Mouse (Mus musculus) heart, embryonic 13.5 days (tissue): ENCODE results near the gene Tbc1d5. TPM values are rescaled to one million over a fixed set of nuclear protein-coding genes. Genes with fewer than 3 reads are reported as not detected.
A peak's percentile ranks its signal among the peaks of the same experiment; 100 is the strongest.

Experiments
- ATAC-seq: fragments of 200-750 bp; cut with Nextera tagmentation; 2 replicates; pipeline ENCODE4 v1.8.0; 2017; ENCODE audit warnings: moderate TSS enrichment; ENCODE audit not compliant: insufficient number of reproducible peaks, low FRiP score, low TSS enrichment; ENCODE audit errors: extremely low read depth
- H3K27ac ChIP-seq: fragments of 300-500 bp; sonication (generic); replicated peaks from 2 replicates; pipeline ENCODE4 v1.5.1; 2015; ENCODE audit warnings: moderate library complexity, mild to moderate bottlenecking, inconsistent platforms
- H3K27me3 ChIP-seq: fragments of 300-500 bp; sonication (generic); replicated peaks from 2 replicates; pipeline ENCODE4 v1.6.1; 2015; ENCODE audit warnings: mild to moderate bottlenecking, inconsistent platforms
- H3K36me3 ChIP-seq: fragments of 300-500 bp; sonication (generic); 2 replicates; pipeline ENCODE4 v1.6.1; 2015; ENCODE audit warnings: mild to moderate bottlenecking, inconsistent platforms
- H3K4me1 ChIP-seq: fragments of 300-500 bp; sonication (generic); 2 replicates; pipeline ENCODE4 v1.6.1; 2015; ENCODE audit warnings: inconsistent platforms
- H3K4me2 ChIP-seq: fragments of 300-500 bp; sonication (generic); 2 replicates; pipeline ENCODE4 v1.6.1; 2015; ENCODE audit warnings: inconsistent platforms, mild to moderate bottlenecking, moderate library complexity
- H3K4me3 ChIP-seq: fragments of 300-500 bp; sonication (generic); 2 replicates; pipeline ENCODE4 v1.5.1; 2015; ENCODE audit warnings: moderate library complexity, mild to moderate bottlenecking, inconsistent platforms
- H3K9ac ChIP-seq: fragments of 300-500 bp; sonication (generic); 2 replicates; pipeline ENCODE4 v1.6.1; 2015; ENCODE audit warnings: inconsistent platforms, mild to moderate bottlenecking, moderate library complexity
- H3K9me3 ChIP-seq: fragments of 300-500 bp; sonication (generic); 2 replicates; pipeline ENCODE4 v1.6.1; 2016; ENCODE audit warnings: inconsistent platforms
- WGBS: fragments of 180-500 bp; shearing (Covaris S2); methylation state at CpG from one replicate; pipeline ENCODE4 v1.1.7; 2015; ENCODE audit warnings: mixed read lengths; 5-methylcytosine and 5-hydroxymethylcytosine counted together
- polyA plus RNA-seq: library from polyadenylated mRNA; unstranded; fragments of >200 nt; fragmentation: Nextera tagmentation; extraction: Ambion mirVana; gene quantifications from 2 replicates; pipeline ENCODE4 v1.2.1, GENCODE M21; 2015

The Tbc1d5 gene
- polyA plus RNA-seq, 1 experiment from 2014 or later = 7.5 TPM

- Histone ChIP-seq H3K27me3 (no peaks in the 10 kb centered on the region), H3K9ac (no peak overlapping the region), H3K36me3 (no peaks in the 10 kb centered on the region), H3K4me1 (no peaks in the 10 kb centered on the region), H3K27ac (no peak overlapping the region), H3K4me2 (no peak overlapping the region), H3K4me3 (no peak overlapping the region), H3K9me3 (no peaks in the 10 kb centered on the region)
- WGBS = 77% methylated on average over 2 of the region's 2 CpGs
- no peak for ATAC-seq
Observed at GRCm38 (mm10) chr17:50791671-50792070, 387.5 kb downstream of the Tbc1d5 start.

- Histone ChIP-seq H3K27ac (no peak overlapping the region), H3K36me3 (no peaks in the 10 kb centered on the region), H3K4me1 (no peaks in the 10 kb centered on the region), H3K9me3 (no peaks in the 10 kb centered on the region), H3K27me3 (no peaks in the 10 kb centered on the region), H3K4me2 (no peak overlapping the region), H3K9ac (no peak overlapping the region), H3K4me3 (no peak overlapping the region)
- no peak for ATAC-seq
- WGBS = 76% methylated on average over 4 of the region's 4 CpGs
Observed at GRCm38 (mm10) chr17:50788835-50789234, 390.3 kb downstream of the Tbc1d5 start.

- no peak overlapping the region for H3K4me3 ChIP-seq
- no peak overlapping the region for H3K9ac ChIP-seq
- no peaks in the 10 kb centered on the region for H3K27me3 ChIP-seq
- no peaks in the 10 kb centered on the region for H3K36me3 ChIP-seq
- H3K4me1 ChIP-seq = no peaks in the 10 kb centered on the region
- ATAC-seq = no peak
- no peak overlapping the region for H3K4me2 ChIP-seq
- H3K9me3 ChIP-seq = no peaks in the 10 kb centered on the region
- WGBS = 55% methylated on average over 3 of the region's 3 CpGs
- no peak overlapping the region for H3K27ac ChIP-seq
Observed at GRCm38 (mm10) chr17:50775247-50775646, 403.9 kb downstream of the Tbc1d5 start.

GRCm38 (mm10) chr17:50764387-50764786, 414.8 kb downstream of the Tbc1d5 start:
- no peak overlapping the region for H3K4me2 ChIP-seq
- no peak for ATAC-seq
- WGBS = 91% methylated on average over 7 of the region's 7 CpGs

GRCm38 (mm10) chr17:50763407-50763806, 415.7 kb downstream of the Tbc1d5 start:
- no peak for ATAC-seq
- WGBS = 51% methylated on average over 5 of the region's 5 CpGs
- Histone ChIP-seq H3K36me3 (no peaks in the 10 kb centered on the region), H3K9ac (no peak overlapping the region), H3K27ac (no peak overlapping the region), H3K27me3 (no peaks in the 10 kb centered on the region), H3K4me2 (no peak overlapping the region), H3K9me3 (no peaks in the 10 kb centered on the region), H3K4me1 (peaks cover 31% of the 10 kb centered on the region), H3K4me3 (no peak overlapping the region)

More at GRCm38 (mm10) chr17:50764387-50764786, 414.8 kb downstream of the Tbc1d5 start:
- H3K9ac ChIP-seq = no peak overlapping the region
- H3K9me3 ChIP-seq = no peaks in the 10 kb centered on the region
- no peaks in the 10 kb centered on the region for H3K36me3 ChIP-seq
- H3K4me1 ChIP-seq = peaks cover 31% of the 10 kb centered on the region
- H3K4me3 ChIP-seq = no peak overlapping the region
- H3K27ac ChIP-seq = no peak overlapping the region
- H3K27me3 ChIP-seq = no peaks in the 10 kb centered on the region

GRCm38 (mm10) chr17:50762231-50762630, 416.9 kb downstream of the Tbc1d5 start:
- Histone ChIP-seq H3K27ac (no peak overlapping the region), H3K4me1 (peaks cover 31% of the 10 kb centered on the region), H3K9ac (no peak overlapping the region), H3K27me3 (no peaks in the 10 kb centered on the region), H3K36me3 (no peaks in the 10 kb centered on the region), H3K9me3 (no peaks in the 10 kb centered on the region), H3K4me3 (no peak overlapping the region), H3K4me2 (no peak overlapping the region)
- WGBS = 82% methylated on average over 5 of the region's 5 CpGs
- no peak for ATAC-seq

- Histone ChIP-seq H3K27me3 (no peaks in the 10 kb centered on the region), H3K27ac (peak overlapping the region; percentile 73), H3K36me3 (peaks cover 4% of the 10 kb centered on the region), H3K4me2 (peak overlapping the region; percentile 5), H3K4me1 (peaks cover 31% of the 10 kb centered on the region), H3K9ac (no peak overlapping the region), H3K4me3 (no peak overlapping the region), H3K9me3 (no peaks in the 10 kb centered on the region)
- no peak for ATAC-seq
- WGBS = 21% methylated on average over 5 of the region's 5 CpGs
Observed at GRCm38 (mm10) chr17:50761082-50761481, 418.1 kb downstream of the Tbc1d5 start.

GRCm38 (mm10) chr17:50753356-50754138, 425.6 kb downstream of the Tbc1d5 start:
- H3K27me3 ChIP-seq = no peaks in the 10 kb centered on the region
- no peak overlapping the region for H3K9ac ChIP-seq
- H3K4me1 ChIP-seq = peaks cover 16% of the 10 kb centered on the region
- H3K36me3 ChIP-seq = peaks cover 8% of the 10 kb centered on the region
- no peak for ATAC-seq
- peak overlapping the region; percentile 49 for H3K4me2 ChIP-seq
- H3K9me3 ChIP-seq = no peaks in the 10 kb centered on the region
- H3K4me3 ChIP-seq = no peak overlapping the region
- peak overlapping the region; percentile 24 for H3K27ac ChIP-seq
- 21% methylated on average over 9 of the region's 9 CpGs for WGBS

GRCm38 (mm10) chr17:50752753-50753152, 426.4 kb downstream of the Tbc1d5 start:
- no peak overlapping the region for H3K27ac ChIP-seq
- H3K4me3 ChIP-seq = no peak overlapping the region
- no peaks in the 10 kb centered on the region for H3K27me3 ChIP-seq
- peaks cover 16% of the 10 kb centered on the region for H3K4me1 ChIP-seq
- H3K4me2 ChIP-seq = no peak overlapping the region
- WGBS = 91% methylated on average over 3 of the region's 3 CpGs
- no peak overlapping the region for H3K9ac ChIP-seq
- no peak for ATAC-seq
- H3K36me3 ChIP-seq = peaks cover 8% of the 10 kb centered on the region
- no peaks in the 10 kb centered on the region for H3K9me3 ChIP-seq

- 78% methylated on average over 3 of the region's 3 CpGs for WGBS
- no peak overlapping the region for H3K27ac ChIP-seq
Observed at GRCm38 (mm10) chr17:50751911-50752310, 427.2 kb downstream of the Tbc1d5 start.

GRCm38 (mm10) chr17:50750874-50751273, 428.3 kb downstream of the Tbc1d5 start:
- Histone ChIP-seq H3K4me3 (no peak overlapping the region), H3K9ac (no peak overlapping the region), H3K4me1 (peaks cover 16% of the 10 kb centered on the region), H3K9me3 (no peaks in the 10 kb centered on the region), H3K27me3 (no peaks in the 10 kb centered on the region), H3K36me3 (0 out of 2 replicates have a peak, but pooled peaks cover 2% of the 10 kb centered on the region), H3K4me2 (no peak overlapping the region), H3K27ac (no peak overlapping the region)
- no peak for ATAC-seq
- 52% methylated on average over 2 of the region's 2 CpGs for WGBS

More at GRCm38 (mm10) chr17:50751911-50752310, 427.2 kb downstream of the Tbc1d5 start:
- Histone ChIP-seq H3K4me3 (no peak overlapping the region), H3K4me1 (peaks cover 16% of the 10 kb centered on the region), H3K27me3 (no peaks in the 10 kb centered on the region), H3K36me3 (peaks cover 8% of the 10 kb centered on the region), H3K4me2 (no peak overlapping the region), H3K9me3 (no peaks in the 10 kb centered on the region), H3K9ac (no peak overlapping the region)
- no peak for ATAC-seq

GRCm38 (mm10) chr17:50741386-50741785, 437.8 kb downstream of the Tbc1d5 start:
- no peak for ATAC-seq
- Histone ChIP-seq H3K9me3 (no peaks in the 10 kb centered on the region), H3K27me3 (no peaks in the 10 kb centered on the region), H3K27ac (no peak overlapping the region), H3K36me3 (peaks cover 3% of the 10 kb centered on the region; the same call in 1 of the 2 replicates), H3K4me3 (no peak overlapping the region), H3K4me2 (no peak overlapping the region), H3K9ac (no peak overlapping the region), H3K4me1 (peaks cover 19% of the 10 kb centered on the region)
- 46% methylated on average over 6 of the region's 6 CpGs for WGBS
